Mouse (Mus musculus): ENCODE measurements at regions not wholly inside any gene's neighbourhood (a gene's known extent, or its start where the extent isn't known, plus 50 kb on each side); places are given as distances from the start of the nearest gene placed in this dataset.
"Not testable (repeated sequence)": the region's sequence is repeated elsewhere in the genome, so short reads cannot be mapped to it uniquely, and the experiment has no call there.

DNA sequence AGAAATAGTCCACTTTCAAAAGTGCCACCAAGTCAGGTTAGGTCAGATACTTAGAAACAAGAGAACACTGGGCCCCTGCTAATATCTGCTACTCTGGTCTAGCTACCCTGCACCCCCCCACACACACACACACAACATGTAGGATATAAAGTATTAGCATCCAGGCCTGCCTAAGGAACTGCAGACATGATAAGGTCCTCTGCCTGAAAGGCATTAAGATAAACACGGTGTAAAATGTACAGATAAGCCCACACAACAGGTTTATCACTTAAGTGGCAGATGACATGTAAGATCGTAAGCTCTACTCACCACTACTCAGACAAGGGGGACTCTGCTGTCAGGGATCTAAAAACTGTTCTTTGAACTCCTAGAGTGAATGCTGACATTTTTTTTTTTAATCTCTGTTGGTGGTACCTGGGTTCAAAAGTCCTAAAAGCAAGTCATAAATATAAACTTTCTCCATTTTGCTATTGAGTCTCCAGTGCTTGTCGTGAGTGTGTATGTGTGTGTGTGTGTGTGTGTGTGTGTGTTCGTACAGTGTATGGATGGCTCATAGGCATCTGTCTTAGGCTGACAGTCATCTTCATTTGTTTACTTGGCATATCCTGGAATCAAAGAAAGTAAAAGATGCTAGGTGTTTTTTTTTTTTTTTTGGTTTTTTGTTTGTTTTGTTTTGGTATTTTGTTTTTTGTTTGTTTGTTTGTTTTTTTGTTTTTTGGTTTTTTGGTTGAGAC is 52.2 kb downstream of the Gm9817 start:
- no peak for DNase-seq

DNA sequence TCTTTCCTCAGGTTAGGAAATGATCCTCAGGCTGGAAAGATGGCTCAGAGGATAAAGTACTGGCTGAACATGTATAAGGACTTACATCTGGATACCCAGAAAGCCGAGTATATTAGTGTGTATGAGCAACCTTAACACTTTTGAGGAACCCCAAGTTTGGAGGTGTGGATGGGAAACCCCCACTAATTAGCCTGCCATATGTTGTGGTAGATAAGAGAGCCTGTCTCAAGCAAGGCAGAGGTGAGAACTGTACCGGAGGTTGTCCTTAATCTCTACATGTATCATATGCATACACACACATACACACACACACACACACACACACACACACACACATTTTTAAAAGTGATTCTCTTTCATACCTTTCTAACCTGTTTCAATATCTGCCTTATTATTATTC is 62.1 kb downstream of the Gm9817 start:
- DNase-seq = no peak

DNA sequence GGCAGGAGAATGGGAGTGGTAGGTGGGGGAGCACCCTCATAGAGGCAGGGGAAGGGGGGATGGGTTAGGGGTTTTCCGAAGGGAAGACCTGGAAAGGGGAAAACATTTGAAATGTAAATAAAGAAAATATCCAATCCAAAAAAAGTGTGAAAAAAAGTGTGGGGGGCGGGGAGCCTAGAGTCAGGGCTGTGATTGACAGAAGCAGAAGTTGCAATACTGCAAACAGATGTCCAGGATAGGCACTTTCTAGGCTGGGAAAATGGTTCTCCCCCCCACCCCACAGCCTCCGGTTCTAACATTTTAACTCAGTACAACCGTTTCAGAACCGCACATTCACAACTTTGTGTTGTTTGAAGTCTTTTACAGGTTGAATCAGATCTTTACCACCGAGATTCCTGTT is 66.6 kb downstream of the Gm9817 start:
- no peak for DNase-seq

DNA sequence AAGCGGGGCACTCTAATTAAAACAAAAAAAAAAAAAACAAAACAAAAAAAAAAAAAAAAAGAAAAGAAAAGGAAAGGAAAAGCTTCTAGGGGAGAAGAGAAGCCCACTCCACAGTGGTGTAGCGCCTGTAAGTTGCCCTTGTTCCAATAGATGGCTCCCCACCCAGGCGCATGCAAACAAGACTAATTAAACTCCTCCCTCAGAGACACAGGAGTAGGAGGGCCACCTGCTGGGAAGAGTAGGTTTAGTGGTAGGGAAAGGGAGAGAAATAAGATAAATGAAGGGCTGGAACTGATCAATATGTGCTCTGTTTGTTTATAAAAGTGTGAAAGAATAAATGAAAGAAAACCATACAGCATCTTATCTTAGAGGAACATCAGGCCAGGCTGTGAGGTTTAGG is 77.7 kb downstream of the Gm9817 start:
- peak; percentile 36 for DNase-seq

DNA sequence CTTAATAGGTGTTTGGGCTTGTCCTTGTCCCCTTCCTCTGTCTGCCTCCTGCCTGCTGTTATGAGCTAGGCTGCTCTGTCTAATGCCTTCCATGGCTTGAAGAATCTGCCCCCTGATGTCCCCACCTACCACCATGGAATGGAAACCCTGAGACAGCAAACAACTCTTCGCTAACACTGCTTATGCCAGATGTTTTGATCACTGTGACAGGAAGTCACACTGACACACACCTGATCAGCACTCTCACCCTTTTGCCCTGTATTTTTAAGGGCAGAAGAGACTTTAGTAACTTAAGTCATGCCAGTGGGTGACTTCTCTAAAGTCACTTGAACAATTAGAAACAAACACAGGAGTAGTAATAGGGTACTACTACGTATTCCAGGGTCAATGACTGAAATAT is 78.5 kb downstream of the Gm9817 start:
- DNase-seq = peak; percentile 18

DNA sequence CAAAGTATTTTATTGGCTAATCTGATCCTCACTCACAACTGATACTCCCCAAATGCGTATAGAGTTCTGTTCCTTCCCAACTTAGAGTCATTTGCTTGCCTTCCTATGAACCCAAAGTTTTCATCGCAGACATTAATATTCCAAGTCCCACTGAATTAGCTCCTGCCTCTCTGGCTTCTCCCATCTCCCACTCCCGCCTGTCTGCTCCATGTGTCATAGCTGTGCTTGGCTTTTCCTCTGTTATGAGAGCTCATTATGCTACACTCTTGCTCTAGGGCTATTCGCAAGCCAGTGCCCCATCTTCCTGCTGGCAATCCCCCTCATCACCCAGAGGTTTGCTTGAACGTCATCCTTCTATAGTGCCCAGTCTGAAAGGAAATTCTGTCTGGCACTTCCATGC is 81.8 kb downstream of the Gm9817 start:
- DNase-seq = no peak

DNA sequence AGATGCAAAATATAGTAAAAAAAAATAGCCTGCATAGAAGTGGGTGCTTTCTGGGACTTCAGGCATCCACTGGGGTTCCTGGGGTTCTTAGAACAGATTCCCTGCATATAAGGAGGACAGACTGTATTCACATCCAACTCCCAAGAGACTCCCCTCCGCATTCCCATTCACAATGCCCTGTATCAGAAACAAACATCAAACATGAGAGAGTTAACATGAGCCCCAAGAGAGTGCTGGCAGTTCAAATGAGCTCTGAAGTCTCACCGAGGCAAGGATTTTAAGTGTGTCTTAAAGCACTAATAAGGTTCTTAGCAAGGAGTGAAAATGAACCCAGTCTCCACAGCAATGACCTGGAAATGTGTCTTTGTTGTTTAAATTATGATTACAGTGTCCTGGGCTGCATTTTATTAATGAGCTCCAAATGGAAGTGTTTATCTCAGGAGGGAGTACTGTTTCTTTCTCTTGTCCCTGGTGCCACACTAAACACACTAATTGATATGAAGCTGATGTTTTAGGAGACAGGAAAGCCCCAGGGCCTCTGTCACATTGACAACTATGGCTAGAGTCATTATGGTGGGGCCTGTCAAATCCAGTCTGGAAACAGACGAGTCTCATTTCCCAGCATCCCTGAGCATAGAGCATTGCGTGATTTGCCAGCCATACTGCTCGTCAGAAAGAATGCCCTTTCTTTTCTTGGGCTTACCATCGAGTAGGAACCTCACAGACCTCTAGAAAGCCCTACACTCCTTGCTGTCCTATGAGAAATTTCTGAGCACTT is 85.7 kb downstream of the Gm9817 start:
- no peak for DNase-seq

DNA sequence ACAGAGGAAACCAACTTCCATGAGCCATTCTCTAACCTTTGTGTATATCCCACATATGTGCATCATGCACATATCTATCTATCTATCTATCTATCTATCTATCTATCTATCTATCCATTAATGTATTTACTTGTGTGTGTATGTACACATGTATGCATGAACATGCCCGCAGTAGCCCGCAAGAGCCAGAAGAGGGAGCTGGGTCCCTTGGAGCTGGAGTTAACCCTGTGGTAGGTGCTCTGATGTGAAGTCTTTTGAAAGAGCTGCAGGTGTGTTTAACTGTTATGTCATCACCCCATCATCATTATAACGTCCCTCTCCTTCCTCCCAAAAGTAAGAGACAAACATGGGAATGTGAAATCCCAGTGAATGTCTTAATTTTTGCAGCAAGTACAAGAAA is 86.7 kb downstream of the Gm9817 start:
- DNase-seq = peak; percentile 52

DNA sequence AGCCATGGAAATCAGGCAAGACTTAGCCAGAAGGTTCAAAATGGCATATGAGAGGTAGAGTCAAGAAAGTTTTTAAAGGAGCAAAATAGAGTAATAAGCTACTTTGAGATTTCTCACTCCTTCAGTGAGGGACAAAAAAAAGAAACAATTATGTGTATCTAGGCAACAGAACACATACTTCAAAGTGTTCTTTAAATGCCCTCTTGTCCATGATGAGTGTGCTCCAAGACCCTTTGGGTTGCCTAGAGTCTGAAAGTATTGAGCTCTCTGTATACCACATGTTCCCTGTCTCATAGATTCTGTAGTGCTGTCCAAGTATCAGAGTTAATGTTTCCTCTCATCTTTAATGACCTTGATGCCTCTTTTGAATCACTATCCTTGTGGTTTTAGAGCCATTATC is 91.2 kb downstream of the Gm9817 start:
- DNase-seq = no peak

DNA sequence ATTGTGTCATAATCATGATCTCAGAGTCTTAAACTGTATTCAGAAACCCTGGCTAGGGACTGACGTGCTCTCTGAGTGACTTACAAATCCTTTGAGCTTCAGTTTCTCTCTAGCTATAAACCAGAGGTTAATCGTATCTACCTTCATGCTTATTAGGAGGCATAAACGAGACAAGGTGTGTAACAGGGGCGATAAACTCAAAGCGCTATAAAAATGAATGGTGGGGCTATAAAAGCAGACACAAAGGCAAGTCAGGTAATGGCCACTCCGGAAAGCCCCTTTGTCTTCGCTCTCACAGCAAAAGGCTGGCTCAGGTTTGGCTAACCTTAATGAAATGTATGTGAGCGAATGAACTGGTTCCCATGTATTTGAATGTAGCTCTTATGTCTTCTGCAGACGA is 94.6 kb downstream of the Gm9817 start:
- no peak for DNase-seq

DNA sequence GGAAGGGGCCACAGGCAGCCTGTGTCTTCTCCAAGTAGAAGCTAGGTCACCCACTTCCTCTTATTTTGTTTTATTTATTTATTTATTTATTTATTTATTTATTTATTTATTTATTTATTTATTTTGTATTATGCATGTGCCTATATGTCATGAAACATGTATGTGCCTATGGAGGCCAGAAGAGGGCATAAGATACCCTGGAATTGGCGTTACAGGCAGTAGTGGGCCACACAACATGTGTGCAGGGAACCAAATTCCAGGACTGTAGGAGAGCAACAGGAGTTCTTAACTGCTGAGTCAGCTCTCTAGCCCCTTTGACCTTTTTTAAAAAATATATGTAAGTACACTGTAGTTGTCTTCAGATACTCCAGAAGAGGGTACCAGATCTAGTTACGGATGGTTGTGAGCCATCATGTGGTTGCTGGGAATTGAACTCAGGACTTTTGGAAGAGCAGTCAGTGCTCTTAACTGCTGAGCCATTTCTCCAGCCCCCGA is 97.3 kb downstream of the Gm9817 start:
- not testable (repeated sequence) for DNase-seq

DNA sequence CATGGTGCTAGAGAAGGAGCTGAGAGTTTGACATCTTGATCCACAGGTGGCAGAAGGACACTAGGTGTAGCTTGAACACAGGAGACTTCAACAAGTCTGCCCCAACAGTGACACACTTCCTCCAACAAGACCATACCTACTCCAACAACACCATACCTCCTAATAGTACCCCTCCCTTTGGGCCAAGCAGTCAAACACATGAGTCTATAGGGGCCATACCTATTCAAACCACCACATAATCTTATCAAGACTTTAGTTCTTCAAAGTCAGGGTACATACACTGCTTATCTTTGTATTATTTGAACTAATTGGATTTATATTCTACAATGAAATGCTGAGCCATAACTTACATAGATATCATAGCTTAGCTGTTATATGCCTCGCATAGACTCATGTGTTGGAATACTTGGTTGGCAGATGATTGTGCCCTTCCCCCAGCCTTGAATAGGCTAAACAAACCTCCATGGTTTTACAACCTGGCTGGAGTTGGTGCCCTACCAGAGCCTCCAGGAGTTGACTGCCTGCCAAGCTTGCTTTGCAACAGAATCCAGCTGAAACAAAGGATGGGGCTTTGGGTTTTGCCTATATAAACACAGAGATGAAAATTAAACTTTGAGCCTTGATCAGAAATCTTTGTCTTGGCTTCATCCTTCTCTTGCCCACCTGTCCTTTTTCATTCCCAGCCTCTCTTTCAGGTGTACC is 103.2 kb downstream of the Gm9817 start:
- no peak for DNase-seq

DNA sequence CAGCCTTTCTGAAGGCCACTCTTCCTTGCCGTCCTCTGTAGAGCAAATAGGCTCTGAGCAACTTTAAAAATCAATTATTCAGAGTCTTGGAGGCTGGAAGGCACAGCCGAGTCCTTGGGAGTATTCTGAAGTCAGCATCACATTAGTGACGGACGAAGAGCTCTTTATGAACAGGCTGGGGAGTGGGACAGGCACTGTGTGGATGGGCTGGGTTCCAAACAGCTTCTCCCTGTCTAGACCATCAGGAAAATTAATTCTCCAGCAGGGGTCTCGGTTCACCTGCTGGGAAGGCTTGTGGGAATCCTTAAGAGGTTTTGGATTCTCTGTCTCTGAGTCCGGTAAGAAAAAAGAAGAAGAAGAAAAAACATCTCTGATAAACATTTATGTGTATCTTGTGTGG is 110.9 kb downstream of the Gm9817 start:
- DNase-seq = no peak

DNA sequence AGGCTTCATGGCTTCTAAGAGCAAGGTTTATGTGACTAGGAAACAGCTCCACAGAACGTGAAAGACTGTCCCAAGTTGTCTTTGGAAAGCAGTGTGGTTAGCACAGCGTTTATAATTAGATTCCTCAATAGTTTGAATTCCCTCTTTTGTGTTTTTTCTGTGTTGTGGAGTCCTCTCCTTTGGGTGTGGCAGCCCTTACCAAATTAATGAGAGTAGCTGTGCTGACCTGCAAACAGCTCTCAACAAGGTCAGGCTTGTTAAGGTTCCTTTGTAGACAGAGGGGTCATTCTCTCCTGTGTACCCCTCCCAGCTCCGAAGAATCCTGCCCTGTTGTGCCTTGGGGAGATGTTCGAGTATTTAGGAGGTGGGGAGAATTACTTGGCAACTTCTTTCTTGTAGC is 111.7 kb downstream of the Gm9817 start:
- DNase-seq = no peak

DNA sequence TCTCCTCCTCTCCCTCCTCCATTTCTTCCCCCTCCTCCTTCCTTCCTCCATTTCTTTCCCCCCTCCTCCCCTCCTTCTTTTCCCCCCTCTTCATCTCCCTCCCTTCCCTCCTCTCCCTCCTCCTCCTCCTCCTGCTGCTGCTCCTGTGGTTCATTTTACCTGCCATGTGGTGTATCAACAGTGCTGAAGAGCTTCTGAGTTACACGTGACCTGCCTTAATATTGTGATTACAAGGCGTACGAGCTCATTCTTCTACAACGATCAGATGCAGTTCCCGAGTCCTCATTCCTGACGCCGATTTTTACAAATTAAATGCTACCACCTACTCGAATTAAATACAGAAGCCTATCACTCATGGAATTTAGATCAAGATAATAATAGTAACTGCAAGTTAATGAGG is 113.6 kb downstream of the Gm9817 start:
- no peak for DNase-seq

DNA sequence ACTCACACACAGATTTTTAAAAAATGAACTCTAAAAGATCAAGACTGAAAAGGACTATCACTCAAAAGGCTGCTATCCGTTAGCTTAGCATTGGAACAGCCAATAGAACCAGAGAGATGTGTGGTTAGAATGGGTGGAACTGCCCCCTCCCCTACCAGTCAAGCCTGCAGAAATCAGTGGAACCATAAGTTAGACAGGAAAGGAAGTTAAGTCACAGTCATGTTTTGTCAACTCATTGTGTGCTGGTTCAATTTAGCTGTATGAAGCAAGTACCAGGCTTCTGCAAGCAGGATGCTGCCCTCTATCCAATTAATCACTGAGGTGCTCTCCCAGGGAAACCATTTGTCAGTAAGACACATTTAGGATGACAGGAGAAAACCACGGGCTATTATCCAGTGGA is 117.1 kb downstream of the Gm9817 start:
- DNase-seq = no peak

DNA sequence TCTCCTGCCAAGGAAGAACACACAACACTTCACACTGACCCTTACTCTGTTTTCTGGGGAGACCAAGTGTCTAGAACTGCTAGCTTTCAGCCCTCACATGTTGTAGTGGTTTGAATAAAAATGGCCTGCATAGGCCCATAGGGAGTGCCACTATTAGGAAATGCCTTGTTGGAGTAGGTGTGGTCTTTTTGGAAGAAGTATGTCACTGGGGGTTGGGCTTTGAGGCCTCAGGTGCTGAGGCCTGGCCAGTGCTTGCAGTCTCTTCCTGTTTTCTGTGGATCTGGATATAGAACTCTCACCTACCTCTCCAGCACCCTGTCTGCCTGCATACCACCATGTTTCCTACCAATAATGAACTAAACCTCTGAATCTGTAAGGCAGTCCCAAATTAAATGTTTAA is 117.9 kb downstream of the Gm9817 start:
- no peak for DNase-seq

DNA sequence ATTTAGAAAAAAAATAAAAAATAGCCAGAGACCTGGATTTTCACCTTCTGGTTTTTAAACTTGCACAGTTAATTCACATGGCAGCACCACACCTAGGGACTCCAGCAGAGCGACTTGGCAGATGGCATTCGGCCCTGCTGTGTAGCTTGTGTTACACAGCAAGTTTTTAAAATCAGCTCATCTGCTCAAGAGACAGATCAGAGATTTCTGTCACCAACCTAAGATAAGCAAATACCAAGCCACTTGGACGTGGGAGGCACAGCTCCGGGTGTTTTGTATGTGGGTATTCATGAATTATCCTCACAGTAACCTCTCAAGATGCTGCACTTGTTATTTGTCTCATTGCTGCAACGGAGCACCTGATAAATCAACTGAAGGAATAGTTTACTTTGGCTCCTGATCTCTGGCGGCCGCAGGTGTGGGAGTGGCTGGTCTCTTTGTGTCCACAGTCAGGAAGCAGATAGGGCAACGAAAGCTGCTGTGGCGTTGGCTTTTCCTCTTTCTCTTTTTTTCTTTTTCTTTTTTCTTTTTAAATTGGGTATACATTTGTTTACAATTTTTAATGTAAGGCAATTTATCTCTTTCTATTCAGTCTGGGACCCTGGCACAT is 122.1 kb downstream of the Gm9817 start:
- DNase-seq = no peak

DNA sequence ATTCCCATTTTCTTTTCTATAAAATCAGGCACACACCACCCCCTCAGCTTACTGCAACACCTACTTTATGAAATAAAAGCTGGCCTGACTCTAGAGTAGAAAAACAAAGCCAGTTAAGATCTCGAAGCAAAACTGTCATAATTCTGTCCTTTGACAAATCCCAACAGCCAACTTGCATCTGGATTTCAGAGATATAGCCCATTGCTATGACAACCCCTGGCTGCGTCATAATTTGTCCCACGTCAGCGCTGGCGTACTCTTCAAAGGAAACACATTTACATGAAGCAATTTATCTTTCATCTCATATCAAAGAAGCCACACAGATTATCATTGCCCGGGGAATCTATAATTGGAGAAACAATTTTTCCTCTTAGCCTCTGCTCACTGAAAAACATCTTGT is 126.4 kb downstream of the Gm9817 start:
- no peak for DNase-seq

DNA sequence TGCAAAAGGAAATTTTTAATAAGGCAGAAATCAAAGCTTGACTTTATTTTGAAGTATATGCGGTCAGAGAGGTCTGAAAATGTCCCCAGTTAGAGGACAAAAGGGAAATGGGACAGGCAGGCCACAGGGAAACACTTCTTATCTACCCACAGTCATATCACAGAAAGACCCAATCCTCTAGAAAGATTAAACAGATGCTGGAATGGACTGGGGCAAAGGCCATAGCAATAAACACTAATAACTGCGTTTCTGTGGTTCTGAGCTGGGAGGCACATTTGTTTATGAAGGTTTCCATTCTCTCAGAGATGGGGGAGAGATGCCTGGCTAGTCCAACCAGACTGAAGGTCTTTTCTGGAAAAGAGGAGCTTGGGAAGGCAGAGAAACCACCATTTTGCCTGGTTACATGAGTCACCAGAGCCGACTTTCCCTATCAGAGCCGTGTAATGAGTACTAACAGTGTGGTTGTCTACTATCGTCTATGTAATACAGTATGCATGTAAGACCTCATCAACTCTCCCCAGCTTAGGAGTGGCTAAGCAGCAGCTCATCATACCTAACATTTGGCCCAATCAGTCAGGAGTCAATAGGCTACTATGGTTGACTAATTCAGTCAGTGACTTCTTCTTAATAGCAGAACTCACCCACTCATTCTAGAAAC is 130.2 kb downstream of the Gm9817 start:
- no peak for DNase-seq

DNA sequence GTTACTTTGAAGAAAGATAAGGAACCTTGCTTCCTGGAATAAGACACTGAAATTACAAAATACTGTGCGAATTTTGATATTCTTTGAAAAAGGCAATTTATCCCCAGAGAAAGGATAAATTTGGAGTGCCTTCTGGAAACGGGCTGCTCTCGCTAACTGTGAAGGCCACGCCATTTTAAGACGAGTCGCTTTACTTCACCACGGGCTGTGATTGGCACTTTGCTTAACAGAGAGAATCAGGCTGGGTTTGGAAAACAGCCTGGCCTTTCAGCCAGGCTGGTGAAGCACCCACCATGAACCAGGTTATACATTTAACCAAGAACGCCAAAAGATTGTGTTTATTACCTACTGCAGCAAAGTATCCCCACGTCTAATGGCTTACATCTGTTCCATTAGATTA is 132.7 kb downstream of the Gm9817 start:
- no peak for DNase-seq

DNA sequence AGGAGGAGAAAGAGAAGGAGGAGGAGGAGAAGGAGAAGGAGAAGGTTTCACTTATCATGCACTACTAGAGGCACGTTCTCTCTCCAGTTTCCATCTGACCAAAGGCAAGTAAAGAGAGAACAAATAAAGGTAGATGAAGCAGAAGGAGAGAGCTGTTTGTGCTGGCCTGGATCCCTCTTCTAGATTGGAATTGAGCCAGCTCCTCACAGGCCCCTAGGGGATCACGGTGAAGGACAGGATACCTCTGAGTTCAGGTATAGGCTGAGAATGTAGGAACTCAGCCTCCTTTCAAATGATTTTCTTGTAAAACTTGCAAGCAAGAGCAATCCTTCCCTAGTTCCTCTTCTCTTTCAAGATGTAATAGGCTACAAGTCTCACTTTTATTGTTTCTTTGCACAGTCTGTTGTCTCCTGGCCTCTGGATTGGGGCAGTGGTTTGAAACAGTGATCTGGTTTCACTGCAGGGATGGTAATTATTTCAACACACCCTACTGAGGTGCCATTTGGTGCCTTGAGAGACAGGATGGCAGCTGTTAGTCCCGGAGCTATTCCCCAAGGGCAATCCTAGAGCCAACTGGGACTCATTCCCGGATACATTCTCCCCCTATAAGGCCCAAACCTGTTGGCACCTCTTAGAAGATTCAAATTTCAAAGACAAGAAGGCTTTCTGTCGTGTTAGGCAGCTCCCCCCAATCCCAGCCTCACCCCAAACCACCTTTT is 134.8 kb downstream of the Gm9817 start:
- DNase-seq = no peak
